Mouse (Mus musculus) midbrain, embryonic 11.5 days (tissue): ENCODE data around the gene Rpap3. TPM values are rescaled to one million over a fixed set of nuclear protein-coding genes. Genes with fewer than 3 reads are reported as not detected.
"Not testable (repeated sequence)": the region's sequence is repeated elsewhere in the genome, so short reads cannot be mapped to it uniquely, and the experiment has no call there.

Experiments used
- ATAC-seq: fragments of 200-750 bp; cut with Nextera tagmentation; 2 replicates; pipeline ENCODE4 v1.8.0; 2017; ENCODE audit warnings: moderate TSS enrichment, moderate library complexity; ENCODE audit not compliant: low FRiP score
- DNase-seq: peaks from one replicate; pipeline ENCODE4 v3.0.0; 2015; ENCODE audit warnings: low spot score; ENCODE audit errors: missing footprints
- H3K27ac ChIP-seq: fragments of 300-500 bp; sonication (generic); 2 replicates; pipeline ENCODE4 v1.5.1; 2014; ENCODE audit warnings: low read depth, low read length
- H3K27me3 ChIP-seq: fragments of 300-500 bp; sonication (generic); 2 replicates; pipeline ENCODE4 v1.6.1; 2014; ENCODE audit warnings: mild to moderate bottlenecking, low read length, moderate library complexity, mixed read lengths; ENCODE audit not compliant: control insufficient read depth, insufficient read depth
- H3K36me3 ChIP-seq: fragments of 300-500 bp; sonication (generic); 2 replicates; pipeline ENCODE4 v1.6.1; 2014; ENCODE audit warnings: mild to moderate bottlenecking, low read length, moderate library complexity, mixed read lengths; ENCODE audit not compliant: control insufficient read depth, insufficient read depth
- H3K4me1 ChIP-seq: fragments of 300-500 bp; sonication (generic); 2 replicates; pipeline ENCODE4 v1.6.1; 2014; ENCODE audit warnings: low read length; ENCODE audit not compliant: control insufficient read depth, insufficient read depth
- H3K4me2 ChIP-seq: fragments of 300-500 bp; sonication (generic); 2 replicates; pipeline ENCODE4 v1.6.1; 2014; ENCODE audit warnings: mild to moderate bottlenecking, moderate library complexity
- H3K4me3 ChIP-seq: fragments of 300-500 bp; sonication (generic); 2 replicates; pipeline ENCODE4 v1.5.1; 2014; ENCODE audit warnings: low read depth, low read length
- H3K9ac ChIP-seq: fragments of 300-500 bp; sonication (generic); 2 replicates; pipeline ENCODE4 v1.6.1; 2014; ENCODE audit warnings: low read length
- H3K9me3 ChIP-seq: fragments of 300-500 bp; sonication (generic); 2 replicates; pipeline ENCODE4 v1.6.1; 2016; ENCODE audit warnings: low read length; ENCODE audit not compliant: control insufficient read depth
- WGBS: fragments of 180-500 bp; shearing (Covaris S2); extraction: QIAGEN DNeasy Blood & Tissue Kit; methylation state at CpG from one replicate; pipeline ENCODE4 v1.1.7; 2014; 5-methylcytosine and 5-hydroxymethylcytosine counted together
- polyA plus RNA-seq: library from polyadenylated mRNA; unstranded; fragments of >200 nt; fragmentation: Nextera tagmentation; extraction: Ambion mirVana; gene quantifications from 2 replicates; pipeline ENCODE4 v1.2.1, GENCODE M21; 2014

Rpap3 gene
- polyA plus RNA-seq, 1 experiment from 2014 or later: 56.4 TPM

GRCm38 (mm10) chr15:97668158-97668877 is 37.3 kb downstream of the Rpap3 start:
- H3K9me3 ChIP-seq, H3K4me2 ChIP-seq, H3K36me3 ChIP-seq, H3K4me3 ChIP-seq, ATAC-seq, H3K27me3 ChIP-seq, H3K9ac ChIP-seq: not testable (repeated sequence)
- peak; percentile 85 for DNase-seq
- peak overlapping the region; percentile 44 for H3K27ac ChIP-seq
- WGBS: 65% methylated on average over 17 of the region's 17 CpGs
- peaks cover 12% of the 10 kb centered on the region for H3K4me1 ChIP-seq

GRCm38 (mm10) chr15:97667437-97667836 is 38.2 kb downstream of the Rpap3 start:
- Histone ChIP-seq H3K9ac (peak overlapping the region; percentile 18; the same call in 1 of the 2 replicates), H3K4me2 (peak overlapping the region; percentile 22; the same call in 1 of the 2 replicates), H3K4me1 (peaks cover 10% of the 10 kb centered on the region), H3K9me3 (no peaks in the 10 kb centered on the region), H3K27ac (peak overlapping the region; percentile 44), H3K36me3 (no peaks in the 10 kb centered on the region), H3K27me3 (no peaks in the 10 kb centered on the region), H3K4me3 (no peak overlapping the region)
- 30% methylated on average over 7 of the region's 7 CpGs for WGBS
- peak; percentile 98 for DNase-seq
- ATAC-seq: peak; percentile 38; the same call in 1 of the 2 replicates

- DNase-seq: no peak
- Histone ChIP-seq H3K4me3 (no peak overlapping the region), H3K27ac (no peak overlapping the region), H3K27me3 (no peaks in the 10 kb centered on the region), H3K4me2 (no peak overlapping the region), H3K36me3 (no peaks in the 10 kb centered on the region), H3K9ac (no peak overlapping the region), H3K4me1 (peaks cover 5% of the 10 kb centered on the region; the same call in 1 of the 2 replicates), H3K9me3 (no peaks in the 10 kb centered on the region)
- 92% methylated on average over 10 of the region's 10 CpGs for WGBS
- ATAC-seq: no peak
These were observed 39.2 kb downstream of the Rpap3 start for GRCm38 (mm10) chr15:97666457-97666770.

- Histone ChIP-seq H3K4me1 (peaks cover 5% of the 10 kb centered on the region; the same call in 1 of the 2 replicates), H3K4me3 (no peak overlapping the region), H3K9ac (no peak overlapping the region), H3K36me3 (no peaks in the 10 kb centered on the region), H3K9me3 (no peaks in the 10 kb centered on the region), H3K27me3 (no peaks in the 10 kb centered on the region), H3K4me2 (no peak overlapping the region), H3K27ac (no peak overlapping the region)
- WGBS: 74% methylated on average over 25 of the region's 25 CpGs
- ATAC-seq (no peak), DNase-seq (peak; percentile 81)
These were observed 39.7 kb downstream of the Rpap3 start for GRCm38 (mm10) chr15:97665770-97666456.

GRCm38 (mm10) chr15:97664981-97665668 is 40.5 kb downstream of the Rpap3 start:
- Histone ChIP-seq H3K9me3 (no peaks in the 10 kb centered on the region), H3K4me1 (peaks cover 5% of the 10 kb centered on the region; the same call in 1 of the 2 replicates), H3K4me3 (no peak overlapping the region), H3K36me3 (no peaks in the 10 kb centered on the region), H3K27ac (no peak overlapping the region), H3K9ac (no peak overlapping the region), H3K4me2 (no peak overlapping the region), H3K27me3 (peaks cover 2% of the 10 kb centered on the region; the same call in 1 of the 2 replicates)
- 64% methylated on average over 16 of the region's 16 CpGs for WGBS
- ATAC-seq: no peak
- DNase-seq: peak; percentile 90

- ATAC-seq (peak; percentile 63; the same call in 1 of the 2 replicates), DNase-seq (peak; percentile 98)
- Histone ChIP-seq H3K27ac (no peak overlapping the region), H3K4me1 (peaks cover 5% of the 10 kb centered on the region; the same call in 1 of the 2 replicates), H3K9ac (peak overlapping the region; percentile 43; the same call in 1 of the 2 replicates), H3K9me3 (no peaks in the 10 kb centered on the region), H3K36me3 (no peaks in the 10 kb centered on the region), H3K27me3 (peaks cover 5% of the 10 kb centered on the region; the same call in 1 of the 2 replicates), H3K4me3 (peak overlapping the region; percentile 23), H3K4me2 (peak overlapping the region; percentile 48)
- WGBS: 10% methylated on average over 19 of the region's 19 CpGs
These were observed 41.7 kb downstream of the Rpap3 start for GRCm38 (mm10) chr15:97663750-97664406.

- Histone ChIP-seq H3K9ac (no peak overlapping the region), H3K4me2 (no peak overlapping the region), H3K4me3 (no peak overlapping the region), H3K4me1 (0 out of 2 replicates have a peak, but pooled peaks cover 3% of the 10 kb centered on the region), H3K36me3 (no peaks in the 10 kb centered on the region), H3K9me3 (no peaks in the 10 kb centered on the region), H3K27ac (no peak overlapping the region), H3K27me3 (peaks cover 5% of the 10 kb centered on the region; the same call in 1 of the 2 replicates)
- 77% methylated on average over 8 of the region's 8 CpGs for WGBS
- DNase-seq (peak; percentile 85), ATAC-seq (no peak; the same call in 1 of the 2 replicates)
These were observed 46.9 kb downstream of the Rpap3 start for GRCm38 (mm10) chr15:97658755-97659116.

- peak; percentile 93 for DNase-seq
- WGBS: 53% methylated on average over 26 of the region's 26 CpGs
- no peak overlapping the region for H3K4me2 ChIP-seq
These were observed 47.5 kb downstream of the Rpap3 start for GRCm38 (mm10) chr15:97657856-97658754.

More at GRCm38 (mm10) chr15:97657856-97658754, 47.5 kb downstream of the Rpap3 start:
- ATAC-seq: peak; percentile 77
- peak overlapping the region; percentile 48; the same call in 1 of the 2 replicates for H3K27ac ChIP-seq
- H3K36me3 ChIP-seq: no peaks in the 10 kb centered on the region
- no peak overlapping the region for H3K9ac ChIP-seq
- H3K4me1 ChIP-seq: 0 out of 2 replicates have a peak, but pooled peaks cover 3% of the 10 kb centered on the region
- H3K4me3 ChIP-seq: no peak overlapping the region
- peaks cover 5% of the 10 kb centered on the region; the same call in 1 of the 2 replicates for H3K27me3 ChIP-seq
- no peaks in the 10 kb centered on the region for H3K9me3 ChIP-seq
